Mouse (Mus musculus) cerebellum, postnatal 14 days (tissue): Measurements from ENCODE around the gene Mob3c.
A peak's percentile ranks its signal among the peaks of the same experiment; 100 is the strongest.

Source experiments
- DNase-seq, 2 experiments: peaks; one replicate each; pipeline ENCODE4 v3.0.0; 2021; ENCODE audit warnings: mixed read lengths in 2 of 2

Mob3c gene

GRCm38 (mm10) chr4:115838196-115838595, 10.3 kb downstream of the Mob3c start:
- no peak for DNase-seq

- peak; percentile 93 to 94 for DNase-seq
Measured at GRCm38 (mm10) chr4:115838696-115839641, 11.1 kb downstream of the Mob3c start, which contains the start of gene Mknk1. TSS of gene Mknk1 (plus strand) at chr4:115839198.

- no peak for DNase-seq
Measured at GRCm38 (mm10) chr4:115839956-115840355, 12.1 kb downstream of the Mob3c start.

GRCm38 (mm10) chr4:115840842-115841241, 12.9 kb downstream of the Mob3c start:
- DNase-seq, result no peak

GRCm38 (mm10) chr4:115846656-115847055, 18.8 kb downstream of the Mob3c start:
- no peak for DNase-seq

GRCm38 (mm10) chr4:115847377-115847776, 19.5 kb downstream of the Mob3c start:
- peak in 1 of 2 experiments; percentile 20 for DNase-seq

- no peak for DNase-seq
Measured at GRCm38 (mm10) chr4:115848083-115848482, 20.2 kb downstream of the Mob3c start.

- no peak for DNase-seq
Measured at GRCm38 (mm10) chr4:115848990-115849677, 21.2 kb downstream of the Mob3c start.

- no peak for DNase-seq
Measured at GRCm38 (mm10) chr4:115850111-115850510, 22.2 kb downstream of the Mob3c start.

GRCm38 (mm10) chr4:115850631-115851030, 22.7 kb downstream of the Mob3c start:
- no peak for DNase-seq

GRCm38 (mm10) chr4:115851569-115851968, 23.7 kb downstream of the Mob3c start:
- no peak for DNase-seq

GRCm38 (mm10) chr4:115855100-115855499, 27.2 kb downstream of the Mob3c start:
- no peak for DNase-seq

GRCm38 (mm10) chr4:115855609-115856008, 27.7 kb downstream of the Mob3c start:
- no peak for DNase-seq

GRCm38 (mm10) chr4:115856282-115856681, 28.4 kb downstream of the Mob3c start:
- DNase-seq, result no peak

- DNase-seq, result no peak
Measured at GRCm38 (mm10) chr4:115857293-115857883, 29.5 kb downstream of the Mob3c start.

GRCm38 (mm10) chr4:115863352-115863751, 35.5 kb downstream of the Mob3c start:
- no peak for DNase-seq

GRCm38 (mm10) chr4:115863880-115864279, 36.0 kb downstream of the Mob3c start:
- DNase-seq, result no peak

GRCm38 (mm10) chr4:115869512-115870210, 41.8 kb downstream of the Mob3c start:
- DNase-seq, result no peak

- DNase-seq, result no peak
Measured at GRCm38 (mm10) chr4:115873231-115873630, 45.3 kb downstream of the Mob3c start.

- DNase-seq, result no peak
Measured at GRCm38 (mm10) chr4:115878216-115878678, 50.4 kb downstream of the Mob3c start.

- DNase-seq, result no peak
Measured at GRCm38 (mm10) chr4:115878828-115879227, 50.9 kb downstream of the Mob3c start.

GRCm38 (mm10) chr4:115881183-115881582, 53.3 kb downstream of the Mob3c start:
- peak; percentile 24 to 52 for DNase-seq

- no peak for DNase-seq
Measured at GRCm38 (mm10) chr4:115882195-115882594, 54.3 kb downstream of the Mob3c start.
